Mouse (Mus musculus) megakaryocyte, embryonic 14.5 days (primary cell): ENCODE measurements around the gene Rchy1.

Experiments used
- FLI1 ChIP-seq: IDR thresholded peaks from 2 replicates; pipeline ENCODE4 v1.6.1; 2012; ENCODE audit warnings: low read length, inconsistent platforms, mixed read lengths
- GATA1 ChIP-seq: IDR thresholded peaks from 3 replicates; pipeline ENCODE4 v1.6.1; 2012; ENCODE audit warnings: mixed read lengths, low read length, inconsistent platforms, borderline replicate concordance

DNA sequence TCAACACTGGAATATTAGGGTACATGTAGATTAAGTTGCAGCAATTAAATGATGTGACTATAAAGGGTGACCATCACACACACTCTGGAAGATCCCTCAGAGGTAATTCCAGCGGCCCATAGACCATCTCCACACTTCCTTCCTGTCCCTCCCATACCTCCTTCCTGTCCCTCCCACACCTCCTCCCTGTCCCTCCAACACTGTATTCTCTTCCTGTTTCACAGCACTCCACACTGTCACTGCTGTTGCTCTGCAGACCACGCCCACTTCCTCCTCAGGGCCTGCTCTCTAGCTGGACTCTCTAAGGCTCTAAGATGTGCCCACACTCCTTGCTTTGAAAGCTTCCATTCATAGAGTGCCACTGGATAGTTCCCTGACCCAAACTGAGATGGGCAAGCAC, 37.9 kb upstream of the Rchy1 start:
- TF ChIP-seq GATA1 (no peak), FLI1 (no peak)
